Mouse (Mus musculus) cerebellum, adult 11 months (tissue): ENCODE data around the gene Galnt16.

Source experiments
- DNase-seq: peaks from one replicate; pipeline ENCODE4 v3.0.0; 2022

Galnt16 gene

GRCm38 (mm10) chr12:80601597-80602269 is 83.7 kb downstream of the Galnt16 start:
- no peak for DNase-seq

DNA sequence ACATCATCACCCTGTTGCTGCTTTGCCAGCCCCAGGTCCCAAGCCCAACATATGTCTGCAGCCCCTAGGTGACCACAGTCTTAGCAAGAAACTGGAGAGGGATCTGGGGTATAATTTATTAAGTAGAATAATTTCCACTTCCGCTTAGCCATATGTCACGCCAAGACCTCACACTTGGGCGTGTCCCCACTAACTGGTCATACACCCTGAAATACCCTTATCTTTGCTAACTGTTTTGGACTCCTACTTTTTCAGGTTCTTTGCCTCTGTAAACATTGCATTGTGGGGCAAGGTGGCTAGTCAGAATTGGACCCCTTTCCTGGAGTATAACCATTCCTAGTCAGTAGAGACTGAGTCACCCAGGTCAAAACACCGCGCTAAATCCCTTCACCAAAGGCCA is 84.4 kb downstream of the Galnt16 start:
- DNase-seq, result no peak

GRCm38 (mm10) chr12:80603566-80603965 is 85.5 kb downstream of the Galnt16 start:
- no peak for DNase-seq

- DNase-seq, result no peak
These were observed 86.1 kb downstream of the Galnt16 start for GRCm38 (mm10) chr12:80604218-80604617.

GRCm38 (mm10) chr12:80608576-80608975 is 90.5 kb downstream of the Galnt16 start:
- no peak for DNase-seq

- no peak for DNase-seq
These were observed 91.9 kb downstream of the Galnt16 start for GRCm38 (mm10) chr12:80609928-80610327.

- no peak for DNase-seq
These were observed 94.2 kb downstream of the Galnt16 start for GRCm38 (mm10) chr12:80612113-80612791.

- DNase-seq, result no peak
These were observed 97.5 kb downstream of the Galnt16 start for GRCm38 (mm10) chr12:80615371-80616257.

DNA sequence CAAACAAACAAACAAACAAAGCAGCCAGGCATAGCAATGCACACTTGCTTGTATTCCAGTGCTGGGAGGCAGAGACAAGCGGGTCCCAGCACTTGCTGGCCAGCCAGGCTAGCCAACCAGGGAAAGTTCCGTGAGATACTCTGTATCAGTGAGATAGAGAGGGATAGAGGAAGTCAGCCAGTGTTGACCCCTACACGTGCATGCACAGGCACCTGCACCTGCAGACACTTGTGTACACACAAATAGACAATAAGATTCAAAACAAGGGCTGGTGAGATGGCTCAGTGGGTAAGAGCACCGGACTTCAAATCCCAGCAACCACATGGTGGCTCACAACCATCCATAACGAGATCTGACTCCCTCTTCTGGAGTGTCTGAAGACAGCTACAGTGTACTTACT is 102.4 kb downstream of the Galnt16 start:
- no peak for DNase-seq

DNA sequence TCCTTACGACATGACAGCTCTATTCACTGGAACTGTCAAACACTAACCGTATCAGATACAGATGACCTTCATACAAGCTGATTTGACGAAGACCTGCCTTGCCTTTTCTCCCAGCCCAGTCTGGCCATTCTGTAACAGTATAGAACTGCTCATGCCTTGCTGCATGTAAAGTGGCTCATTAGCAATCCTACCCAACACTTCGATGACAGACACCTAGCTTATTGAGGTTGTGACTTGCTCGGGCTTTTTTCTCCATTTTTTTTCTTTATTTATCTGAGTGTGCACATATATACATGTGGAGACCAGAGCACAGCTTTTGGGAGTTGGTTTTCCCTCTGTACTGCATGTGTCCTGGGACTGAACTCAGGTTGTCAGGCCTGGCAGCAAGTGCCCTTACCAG is 113.7 kb downstream of the Galnt16 start:
- DNase-seq, result no peak

GRCm38 (mm10) chr12:80642725-80643692 is 124.9 kb downstream of the Galnt16 start:
- peak; percentile 29 for DNase-seq

- peak; percentile 90 for DNase-seq
These were observed 125.8 kb downstream of the Galnt16 start, which contains the start of the genes Slc39a9 and Erh for GRCm38 (mm10) chr12:80643693-80644505. Gene Slc39a9, plus strand, starts transcription at chr12:80643883. Gene Erh, minus strand, starts transcription at chr12:80644341.

- no peak for DNase-seq
These were observed 126.4 kb downstream of the Galnt16 start for GRCm38 (mm10) chr12:80644506-80644868.

DNA sequence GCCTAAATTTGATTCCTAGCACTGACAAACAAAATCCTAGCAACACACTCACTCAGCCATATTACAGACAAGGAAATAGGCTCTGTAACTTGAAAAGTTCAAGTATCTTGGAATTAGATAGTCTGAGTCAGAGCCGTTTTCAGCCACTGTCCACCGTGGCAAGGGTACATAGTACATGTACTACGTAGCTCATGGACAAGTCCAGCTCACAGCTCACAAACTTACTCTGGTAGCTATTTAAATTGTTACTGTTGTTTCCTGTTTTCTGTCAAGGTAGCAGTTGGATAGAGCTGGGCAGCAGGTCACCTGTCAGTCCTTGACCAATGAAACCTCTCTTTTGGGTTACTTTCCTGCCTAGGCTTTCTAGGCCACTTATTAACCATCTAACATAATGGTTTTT is 128.3 kb downstream of the Galnt16 start:
- DNase-seq, result no peak

DNA sequence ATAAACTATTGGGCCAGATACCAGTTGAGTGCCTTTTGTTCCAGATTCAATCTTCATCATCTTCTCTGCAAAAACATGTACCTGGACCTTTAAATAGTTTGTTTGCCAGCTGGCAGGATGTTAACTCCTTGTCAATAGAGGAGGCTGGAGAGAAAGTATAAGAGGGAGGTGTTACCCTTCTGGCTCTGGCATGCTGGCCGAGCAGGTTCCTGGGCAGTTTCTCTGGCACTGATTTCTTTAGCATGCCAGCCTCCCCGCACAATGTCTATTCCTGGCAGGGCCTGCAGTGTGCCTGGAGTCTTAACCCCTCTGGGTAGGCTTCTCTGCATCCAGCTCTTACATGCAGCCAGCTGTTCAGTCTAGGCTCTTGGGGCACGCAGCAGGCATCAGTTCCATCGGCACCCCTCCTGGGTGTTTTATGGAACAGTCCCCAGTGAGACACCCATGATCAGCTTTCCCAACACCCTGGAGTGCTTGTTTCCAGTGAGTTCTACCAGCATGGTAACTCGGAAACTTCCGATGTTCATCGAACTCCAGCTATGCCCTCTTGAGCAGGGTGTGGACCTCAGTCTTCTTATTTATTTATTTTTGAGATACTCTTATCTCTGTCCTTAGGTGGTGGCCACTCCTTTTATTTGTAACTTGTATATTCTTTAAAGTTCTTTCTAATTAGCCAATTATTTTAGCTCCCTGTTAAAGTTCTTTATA is 136.0 kb downstream of the Galnt16 start:
- DNase-seq, result peak; percentile 13

GRCm38 (mm10) chr12:80654659-80655025 is 136.6 kb downstream of the Galnt16 start:
- DNase-seq, result no peak

- no peak for DNase-seq
These were observed 140.6 kb downstream of the Galnt16 start for GRCm38 (mm10) chr12:80658661-80659060.

DNA sequence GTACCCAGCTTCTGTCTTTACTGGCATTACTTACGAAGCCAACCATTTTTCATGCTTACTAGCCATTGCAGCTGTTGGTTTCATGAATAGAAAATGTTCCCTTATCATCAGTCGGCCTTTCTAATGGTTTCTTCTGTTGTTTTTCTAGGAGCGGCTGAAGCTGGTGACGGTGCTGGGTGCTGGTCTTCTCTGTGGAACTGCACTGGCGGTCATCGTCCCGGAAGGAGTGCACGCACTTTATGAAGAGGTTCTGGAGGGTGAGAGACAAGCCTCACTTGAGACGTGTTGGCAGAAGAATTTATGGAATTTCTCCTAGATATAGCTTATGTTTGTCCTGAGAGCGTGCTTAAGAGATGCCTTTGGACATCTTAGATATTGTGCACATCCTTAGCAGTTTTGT is 144.2 kb downstream of the Galnt16 start:
- no peak for DNase-seq

DNA sequence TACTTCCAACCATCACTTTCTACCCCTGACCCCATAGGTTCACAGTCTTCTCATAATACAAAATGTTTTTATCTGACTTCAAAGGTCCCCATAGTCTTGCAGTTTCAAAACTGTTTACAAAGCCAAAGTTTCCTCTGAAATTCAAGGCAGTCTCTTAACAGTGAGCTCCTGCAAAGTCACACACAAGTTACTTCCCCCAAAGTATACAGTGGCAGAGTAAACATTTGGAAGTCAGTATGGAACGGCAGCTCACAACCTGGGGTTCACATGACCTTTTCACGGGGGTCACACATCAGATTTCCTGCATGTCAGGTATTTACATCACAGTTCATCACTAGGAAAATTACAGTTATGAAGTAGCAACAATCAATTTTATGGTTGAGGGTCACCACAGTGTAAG is 145.9 kb downstream of the Galnt16 start:
- no peak for DNase-seq

GRCm38 (mm10) chr12:80668391-80668790 is 150.3 kb downstream of the Galnt16 start:
- DNase-seq, result no peak

DNA sequence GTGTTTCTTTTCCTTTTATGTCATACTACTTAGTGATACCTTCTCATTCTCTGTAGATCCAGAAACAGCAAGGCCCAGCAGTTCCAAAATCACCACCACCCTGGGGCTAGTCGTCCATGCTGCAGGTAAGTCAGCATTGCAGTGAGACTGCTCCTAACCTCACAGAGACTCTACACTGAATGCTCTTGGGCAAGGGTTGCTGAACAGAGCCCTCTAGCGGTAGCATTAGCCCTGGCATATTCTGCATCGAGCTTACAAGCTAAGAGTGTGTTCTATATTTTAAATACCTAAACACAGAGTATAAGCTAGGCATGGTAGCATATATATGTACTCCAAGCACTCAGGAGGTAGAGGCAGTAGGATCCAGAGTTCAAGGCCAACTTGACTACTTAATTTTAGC is 155.1 kb downstream of the Galnt16 start:
- DNase-seq, result peak; percentile 44
